Mouse (Mus musculus): ENCODE results near the gene Rapgef4.

GRCm38 (mm10) chr2:72136486-72137264 is 155.6 kb downstream of the Rapgef4 start:
- TF ChIP-seq CTCF (IDR thresholded peaks at IDR 0.05): no peak
- no peak for TF ChIP-seq POLR2A (IDR thresholded peaks at IDR 0.05; ENCODE audit: insufficient read depth, low read depth, low read length)

Measured in heart, adult 2 months (tissue).